Mouse (Mus musculus) testis, postnatal 10 days (tissue): Measurements from ENCODE around the gene Ccdc86.
A peak's percentile ranks its signal among the peaks of the same experiment; 100 is the strongest.

Source experiments
- DNase-seq: peaks from one replicate; pipeline ENCODE4 v3.0.0; 2021; ENCODE audit warnings: low spot score

The Ccdc86 gene

GRCm38 (mm10) chr19:10907891-10908290 is 41.2 kb downstream of the Ccdc86 start:
- peak; percentile 75 for DNase-seq

- DNase-seq = no peak
Observed at GRCm38 (mm10) chr19:10905728-10906000, 43.4 kb downstream of the Ccdc86 start.

GRCm38 (mm10) chr19:10904927-10905727 is 43.9 kb downstream of the Ccdc86 start:
- DNase-seq = peak; percentile 68

GRCm38 (mm10) chr19:10904512-10904911 is 44.6 kb downstream of the Ccdc86 start:
- DNase-seq = no peak

- DNase-seq = no peak
Observed at GRCm38 (mm10) chr19:10901046-10901445, 48.0 kb downstream of the Ccdc86 start.

GRCm38 (mm10) chr19:10900315-10900714 is 48.8 kb downstream of the Ccdc86 start:
- peak; percentile 55 for DNase-seq

GRCm38 (mm10) chr19:10897491-10897890 is 51.6 kb downstream of the Ccdc86 start:
- DNase-seq = no peak

GRCm38 (mm10) chr19:10896849-10897248 is 52.2 kb downstream of the Ccdc86 start:
- no peak for DNase-seq

GRCm38 (mm10) chr19:10895708-10896107 is 53.4 kb downstream of the Ccdc86 start:
- no peak for DNase-seq

GRCm38 (mm10) chr19:10895016-10895528 is 54.0 kb downstream of the Ccdc86 start, which contains the start of gene Prpf19:
Gene Prpf19 (plus strand): TSS chr19:10895231.
- DNase-seq = peak; percentile 99

GRCm38 (mm10) chr19:10892201-10892600 is 56.9 kb downstream of the Ccdc86 start:
- DNase-seq = no peak
